Mouse (Mus musculus): ENCODE measurements around the gene Arl4a. TPM values are rescaled to one million over a fixed set of nuclear protein-coding genes. Genes with fewer than 3 reads are reported as not detected.

Arl4a gene
- polyA plus RNA-seq, 1 experiment from 2014 or later: 39.6 TPM

GRCm38 (mm10) chr12:39956396-39956795 is 81.4 kb downstream of the Arl4a start:
- no peak overlapping the region for H3K27ac ChIP-seq
- H3K9ac ChIP-seq (replicated peaks): no peak overlapping the region
- no peak overlapping the region for H3K4me3 ChIP-seq (replicated peaks)
- no peak for ATAC-seq (ENCODE audit: insufficient number of reproducible peaks, insufficient read depth, low FRiP score, low TSS enrichment, low read depth)
- H3K27me3 ChIP-seq: no peaks in the 10 kb centered on the region
- peaks cover 7% of the 10 kb centered on the region; the same call in 1 of the 2 replicates for H3K4me1 ChIP-seq (replicated peaks)
- H3K9me3 ChIP-seq: peaks cover 8% of the 10 kb centered on the region; the same call in 1 of the 2 replicates
- no peak overlapping the region for H3K4me2 ChIP-seq
- WGBS: 77% methylated on average over 15 of the region's 15 CpGs
- no peaks in the 10 kb centered on the region for H3K36me3 ChIP-seq

Other genes starting within 250 kb of the Arl4a start
- gene Scin, start 96.2 kb upstream of the Arl4a start, polyA plus RNA-seq (2016; fragmentation: Nextera tagmentation; extraction: Ambion mirVana): 7.0 and 7.6 TPM in 2 replicates
- 0.19 TPM in 1 of 2 replicates, not detected in the other for gene Lsmem1, start 161.5 kb upstream of the Arl4a start, polyA plus RNA-seq (2016; fragmentation: Nextera tagmentation; extraction: Ambion mirVana)
- gene Ifrd1, start 210.5 kb upstream of the Arl4a start, polyA plus RNA-seq (2016; fragmentation: Nextera tagmentation; extraction: Ambion mirVana): 128 and 131 TPM in 2 replicates